Mouse (Mus musculus) forebrain, embryonic 16.5 days (tissue): ENCODE data around the gene Gstm5. TPM values are rescaled to one million over a fixed set of nuclear protein-coding genes. Genes with fewer than 3 reads are reported as not detected.

Experiments
- ATAC-seq: fragments of 200-750 bp; cut with Nextera tagmentation; 2 replicates; pipeline ENCODE4 v1.8.0; 2017; ENCODE audit warnings: mild to moderate bottlenecking, moderate library complexity
- H3K27ac ChIP-seq: fragments of 300-500 bp; sonication (generic); 2 replicates; pipeline ENCODE4 v1.5.1; 2014; ENCODE audit warnings: low read length, control low read depth
- H3K27me3 ChIP-seq: fragments of 300-500 bp; sonication (generic); replicated peaks from 2 replicates; pipeline ENCODE4 v1.6.1; 2014; ENCODE audit warnings: low read length; ENCODE audit not compliant: control insufficient read depth, insufficient read depth
- H3K36me3 ChIP-seq: fragments of 300-500 bp; sonication (generic); 2 replicates; pipeline ENCODE4 v1.6.1; 2014; ENCODE audit not compliant: control insufficient read depth, insufficient read depth
- H3K4me1 ChIP-seq: fragments of 300-500 bp; sonication (generic); replicated peaks from 2 replicates; pipeline ENCODE4 v1.6.1; 2014; ENCODE audit warnings: low read length; ENCODE audit not compliant: control insufficient read depth, insufficient read depth
- H3K4me2 ChIP-seq: fragments of 300-500 bp; sonication (generic); 2 replicates; pipeline ENCODE4 v1.6.1; 2014; ENCODE audit warnings: mild to moderate bottlenecking, low read length, control low read depth
- H3K4me3 ChIP-seq: fragments of 300-500 bp; sonication (generic); replicated peaks from 2 replicates; pipeline ENCODE4 v1.5.1; 2014; ENCODE audit warnings: mild to moderate bottlenecking, low read length, control low read depth
- H3K9ac ChIP-seq: fragments of 300-500 bp; sonication (generic); replicated peaks from 2 replicates; pipeline ENCODE4 v1.6.1; 2014; ENCODE audit warnings: low read depth, low read length, control low read depth
- H3K9me3 ChIP-seq: fragments of 300-500 bp; sonication (generic); 2 replicates; pipeline ENCODE4 v1.6.1; 2016; ENCODE audit warnings: low read length; ENCODE audit not compliant: control insufficient read depth
- WGBS: fragments of 180-500 bp; shearing (Covaris S2); extraction: QIAGEN DNeasy Blood & Tissue Kit; methylation state at CpG from one replicate; pipeline ENCODE4 v1.1.7; 2014; 5-methylcytosine and 5-hydroxymethylcytosine counted together
- polyA plus RNA-seq: library from polyadenylated mRNA; unstranded; fragments of >200 nt; fragmentation: Nextera tagmentation; extraction: Ambion mirVana; gene quantifications from 2 replicates; pipeline ENCODE4 v1.2.1, GENCODE M21; 2015

Gene Gstm5
- polyA plus RNA-seq, 1 experiment from 2014 or later: 174 TPM

DNA sequence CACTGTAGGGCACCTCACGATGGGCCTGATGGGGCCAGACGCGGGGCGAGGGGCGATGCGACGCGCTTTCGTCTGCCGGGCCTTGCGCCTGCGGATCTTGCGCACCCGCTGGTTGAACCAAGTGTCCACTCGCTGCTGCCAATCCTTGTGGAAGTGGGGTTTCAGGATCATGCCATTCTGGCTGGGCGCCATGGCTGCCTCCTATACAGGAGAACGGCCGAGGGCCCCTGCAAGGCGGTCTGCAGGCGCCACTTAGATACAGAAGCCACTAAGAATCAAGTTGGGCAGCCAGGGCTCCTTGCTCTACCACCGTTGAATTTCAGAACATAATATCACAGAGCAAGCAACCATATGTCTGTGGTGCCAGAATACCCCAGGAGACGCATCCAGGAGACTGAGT, 27.2 kb upstream of the Gstm5 start:
- H3K27me3 ChIP-seq: no peaks in the 10 kb centered on the region
- H3K9ac ChIP-seq: no peak overlapping the region
- 85% methylated on average over 22 of the region's 22 CpGs for WGBS
- no peak overlapping the region for H3K4me3 ChIP-seq
- H3K36me3 ChIP-seq: no peaks in the 10 kb centered on the region
- H3K4me1 ChIP-seq: peaks cover 8% of the 10 kb centered on the region
- H3K27ac ChIP-seq: no peak overlapping the region
- no peaks in the 10 kb centered on the region for H3K9me3 ChIP-seq
- no peak for ATAC-seq
- H3K4me2 ChIP-seq: no peak overlapping the region

GRCm38 (mm10) chr3:107869097-107869496, 26.5 kb upstream of the Gstm5 start:
- Histone ChIP-seq H3K9ac (no peak overlapping the region), H3K9me3 (no peaks in the 10 kb centered on the region), H3K27me3 (no peaks in the 10 kb centered on the region), H3K4me2 (no peak overlapping the region), H3K4me3 (no peak overlapping the region), H3K27ac (no peak overlapping the region), H3K4me1 (peaks cover 8% of the 10 kb centered on the region), H3K36me3 (no peaks in the 10 kb centered on the region)
- peak; percentile 83 for ATAC-seq
- 3% methylated on average over 7 of the region's 7 CpGs for WGBS

- Histone ChIP-seq H3K27me3 (no peaks in the 10 kb centered on the region), H3K27ac (no peak overlapping the region), H3K36me3 (no peaks in the 10 kb centered on the region), H3K4me3 (no peak overlapping the region), H3K4me1 (peaks cover 8% of the 10 kb centered on the region), H3K4me2 (no peak overlapping the region), H3K9ac (no peak overlapping the region), H3K9me3 (no peaks in the 10 kb centered on the region)
- WGBS: 72% methylated on average over 4 of the region's 4 CpGs
- ATAC-seq: no peak
Observed at GRCm38 (mm10) chr3:107869925-107870324, 25.7 kb upstream of the Gstm5 start.

DNA sequence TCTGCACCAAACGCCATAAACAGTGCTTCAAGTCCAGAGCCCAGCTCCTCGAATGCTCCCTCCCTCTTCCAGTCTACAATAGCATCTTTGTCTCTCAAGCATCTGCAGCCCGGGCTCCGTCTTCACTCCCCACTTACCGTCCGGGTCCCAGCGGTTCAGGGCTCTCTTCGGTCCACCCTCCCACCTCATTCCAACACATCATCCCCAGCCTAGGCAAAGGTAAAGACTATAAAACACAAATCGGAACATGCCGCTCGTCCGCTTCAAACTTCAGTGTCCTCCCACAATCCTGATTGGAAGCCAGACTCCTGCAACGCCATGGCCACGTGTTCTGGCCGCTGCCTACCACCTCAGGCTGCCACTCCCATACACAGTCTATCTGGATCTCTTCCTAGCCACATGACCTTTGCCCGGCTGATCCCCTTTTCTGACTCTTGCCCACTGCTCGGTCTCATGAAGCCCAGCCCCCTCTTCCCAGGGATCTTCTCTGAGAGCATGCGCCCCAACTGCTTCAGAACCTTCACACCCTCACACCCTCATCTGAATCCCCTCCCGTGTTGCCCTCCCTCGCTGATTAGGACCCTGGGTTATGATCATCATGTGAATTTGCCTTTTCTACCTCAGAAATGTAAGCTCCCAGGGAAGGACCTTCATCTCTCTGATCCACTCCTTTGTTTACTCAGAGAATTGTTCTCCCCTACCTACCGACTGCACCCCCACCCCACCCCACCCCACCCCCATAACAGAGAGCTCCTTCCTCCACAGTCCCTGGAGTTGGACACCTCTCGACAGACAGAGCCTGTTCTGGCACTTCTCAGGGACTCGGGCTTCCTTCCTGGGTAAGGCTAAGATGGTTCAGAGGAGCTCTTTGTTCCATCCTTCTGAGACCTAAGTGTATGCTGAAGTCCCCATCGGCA, 22.0 kb upstream of the Gstm5 start:
- WGBS: 73% methylated on average over 24 of the region's 24 CpGs
- H3K4me1 ChIP-seq: peaks cover 8% of the 10 kb centered on the region

DNA sequence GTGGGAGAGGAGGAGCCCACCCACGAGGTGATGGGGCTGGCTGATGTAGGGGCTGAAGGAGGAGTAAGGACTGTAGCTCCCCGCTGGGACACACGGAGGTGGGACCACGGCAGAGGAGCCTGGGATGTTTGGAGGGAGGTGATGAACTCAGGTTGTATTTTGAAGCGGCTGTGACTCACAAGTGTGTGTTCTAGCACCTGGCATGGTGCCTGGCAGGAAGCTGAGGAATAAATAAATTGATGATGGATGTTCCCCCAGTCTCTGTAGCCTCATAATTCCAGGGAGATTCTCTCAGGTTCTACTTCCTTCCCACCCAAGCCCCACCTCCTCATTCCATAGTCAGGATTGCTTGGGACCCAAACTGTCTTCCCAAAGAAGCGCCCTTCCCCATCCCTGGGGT, 20.4 kb upstream of the Gstm5 start:
- H3K27me3 ChIP-seq: no peaks in the 10 kb centered on the region
- no peak overlapping the region for H3K27ac ChIP-seq
- 80% methylated on average over 6 of the region's 6 CpGs for WGBS
- H3K9me3 ChIP-seq: no peaks in the 10 kb centered on the region
- no peak overlapping the region for H3K9ac ChIP-seq
- H3K4me3 ChIP-seq: no peak overlapping the region
- no peaks in the 10 kb centered on the region for H3K4me1 ChIP-seq
- no peaks in the 10 kb centered on the region for H3K36me3 ChIP-seq
- H3K4me2 ChIP-seq: no peak overlapping the region
- no peak for ATAC-seq

More for the DNA sequence above, 22.0 kb upstream of the Gstm5 start:
- Histone ChIP-seq H3K4me2 (no peak overlapping the region), H3K27me3 (no peaks in the 10 kb centered on the region), H3K9ac (no peak overlapping the region), H3K27ac (no peak overlapping the region), H3K36me3 (no peaks in the 10 kb centered on the region), H3K9me3 (no peaks in the 10 kb centered on the region), H3K4me3 (no peak overlapping the region)
- no peak for ATAC-seq

GRCm38 (mm10) chr3:107877005-107877404, 18.6 kb upstream of the Gstm5 start, which contains the start of gene Eps8l3:
TSS of gene Eps8l3 (plus strand) at chr3:107877229.
- Histone ChIP-seq H3K27ac (no peak within 1 kb of the TSS), H3K4me1 (no peaks in the 10 kb centered on the region), H3K36me3 (no peaks in the 10 kb centered on the region), H3K9me3 (no peaks in the 10 kb centered on the region), H3K27me3 (no peaks in the 10 kb centered on the region), H3K4me2 (no peak within 1 kb of the TSS), H3K4me3 (no peak within 1 kb of the TSS), H3K9ac (no peak within 1 kb of the TSS)
- WGBS: 82% methylated on average over 5 of the region's 5 CpGs
- no peak for ATAC-seq

DNA sequence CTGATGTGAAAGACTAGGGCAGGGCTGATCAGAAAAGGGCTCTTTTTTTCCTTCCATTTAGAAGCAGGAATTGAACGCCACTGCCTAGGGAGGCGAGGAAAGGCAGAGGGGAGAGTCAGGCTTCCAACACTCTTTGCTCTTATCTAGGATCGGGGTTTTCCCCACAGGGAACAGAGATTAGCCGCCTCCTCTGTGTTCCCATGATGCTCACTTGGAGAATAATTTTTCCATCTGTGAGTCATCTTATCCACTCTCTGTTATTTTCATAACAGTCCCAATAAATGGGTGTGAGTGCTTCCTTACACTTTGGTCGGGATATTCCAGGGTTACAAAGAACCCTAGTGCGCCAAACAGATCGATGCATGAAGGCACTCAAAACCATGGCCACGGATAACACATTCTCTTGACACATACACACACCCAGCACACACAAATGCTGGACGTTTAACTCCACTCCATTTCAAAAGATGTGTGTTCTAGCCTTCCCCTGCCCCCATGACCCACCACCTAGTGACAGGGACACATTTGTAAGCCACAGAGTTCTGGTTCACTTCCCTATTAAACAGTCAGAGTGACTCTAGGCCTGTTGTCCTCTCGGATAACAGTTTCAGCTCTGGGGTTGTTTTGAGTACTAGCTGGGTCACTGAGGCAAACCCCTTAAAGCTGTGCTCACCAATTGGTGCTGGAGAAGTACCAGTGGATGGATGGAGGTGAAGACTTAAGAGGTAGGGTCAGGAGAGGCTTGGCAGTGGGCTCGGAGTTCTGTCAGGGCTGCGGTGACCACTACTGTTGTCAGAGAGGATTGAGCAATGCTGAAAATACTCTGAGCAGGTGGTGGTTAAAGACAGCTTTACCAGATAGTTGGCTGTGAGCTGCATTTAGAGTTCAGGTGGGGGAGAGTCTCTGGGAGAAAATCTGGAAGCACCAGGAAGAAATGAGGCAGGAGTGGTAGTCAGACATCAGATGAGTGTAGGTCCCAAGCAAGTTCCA, 17.6 kb upstream of the Gstm5 start:
- H3K9me3 ChIP-seq: no peaks in the 10 kb centered on the region
- no peak overlapping the region for H3K4me2 ChIP-seq
- no peaks in the 10 kb centered on the region for H3K4me1 ChIP-seq
- no peaks in the 10 kb centered on the region for H3K36me3 ChIP-seq
- H3K27me3 ChIP-seq: no peaks in the 10 kb centered on the region
- no peak overlapping the region for H3K9ac ChIP-seq
- no peak overlapping the region for H3K27ac ChIP-seq
- 83% methylated on average over 12 of the region's 12 CpGs for WGBS
- H3K4me3 ChIP-seq: no peak overlapping the region
- ATAC-seq: no peak

- H3K4me3 ChIP-seq: no peak overlapping the region
- 57% methylated on average over 9 of the region's 9 CpGs for WGBS
- H3K4me2 ChIP-seq: no peak overlapping the region
- no peaks in the 10 kb centered on the region for H3K36me3 ChIP-seq
- H3K9me3 ChIP-seq: no peaks in the 10 kb centered on the region
- H3K27me3 ChIP-seq: no peaks in the 10 kb centered on the region
- ATAC-seq: peak; percentile 100
- H3K27ac ChIP-seq: peak overlapping the region; percentile 46
- H3K9ac ChIP-seq: no peak overlapping the region
- H3K4me1 ChIP-seq: 0 out of 2 replicates have a peak, but pooled peaks cover 5% of the 10 kb centered on the region
Observed at GRCm38 (mm10) chr3:107887674-107888495, 7.7 kb upstream of the Gstm5 start.
